Mouse (Mus musculus) adrenal gland, postnatal 10 days (tissue): Measurements from ENCODE around the gene St6galnac5. TPM values are rescaled to one million over a fixed set of nuclear protein-coding genes. Genes with fewer than 3 reads are reported as not detected.

ENCODE experiments used
- DNase-seq: peaks from one replicate; pipeline ENCODE4 v3.0.0; 2021; ENCODE audit warnings: mixed read lengths
- total RNA-seq, 2 experiments: library from RNA; stranded (reverse); gene quantifications; 2 replicates each; pipeline ENCODE4 v1.2.3; 2021

Gene St6galnac5
- total RNA-seq, 2 experiments from 2014 or later: 1.5 to 3.7 TPM

GRCm38 (mm10) chr3:152950299-152950698 lies 31.7 kb downstream of the St6galnac5 start:
- DNase-seq: no peak

GRCm38 (mm10) chr3:152949233-152949777 lies 32.7 kb downstream of the St6galnac5 start:
- DNase-seq: no peak

DNA sequence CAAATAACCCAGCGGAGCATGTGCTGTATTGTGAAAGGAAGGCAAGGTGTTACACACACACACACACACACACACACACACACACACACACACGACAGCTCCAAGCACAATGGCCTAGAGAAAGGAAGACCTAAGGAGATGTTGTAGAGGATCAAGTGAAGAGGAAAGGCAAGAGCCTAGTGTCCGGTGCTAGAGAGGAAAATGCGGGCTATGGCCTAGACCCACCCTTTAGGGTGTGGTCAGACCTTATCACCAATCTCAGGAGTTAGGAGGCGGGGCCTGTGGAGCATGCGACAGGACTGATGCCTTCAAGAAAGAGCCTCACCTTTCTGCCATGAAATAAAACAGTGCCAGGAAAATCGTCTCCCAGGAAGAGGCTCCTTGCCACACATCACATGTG lies 33.5 kb downstream of the St6galnac5 start:
- no peak for DNase-seq

DNA sequence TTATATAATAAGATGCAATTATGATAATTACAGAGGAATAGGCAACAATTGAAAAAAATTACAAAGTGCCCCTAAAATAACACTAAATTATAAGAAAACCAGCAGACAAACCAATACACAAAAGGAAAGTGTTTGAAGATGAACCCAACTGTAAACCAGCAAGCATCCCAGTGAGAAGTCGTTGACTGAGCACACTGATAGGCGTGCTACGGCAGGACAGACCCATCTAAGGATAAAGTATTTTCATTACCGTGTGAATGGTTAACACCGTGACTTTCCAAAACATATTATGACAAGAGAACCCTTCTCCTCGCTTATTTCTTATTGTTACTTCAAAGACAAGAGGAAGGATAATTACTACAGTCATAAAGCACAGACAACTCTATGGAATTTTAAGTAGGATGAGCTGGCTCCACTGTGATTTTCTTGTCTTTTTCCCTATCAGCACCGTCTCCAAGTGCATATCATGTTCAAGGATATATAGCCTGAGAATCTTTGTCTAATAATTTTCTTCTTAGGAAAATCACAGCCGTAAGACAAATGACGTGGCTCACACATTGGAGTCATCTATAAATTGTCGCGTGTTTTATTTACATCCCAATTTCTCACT lies 34.9 kb downstream of the St6galnac5 start:
- no peak for DNase-seq

GRCm38 (mm10) chr3:152944766-152945165 lies 37.3 kb downstream of the St6galnac5 start:
- no peak for DNase-seq

DNA sequence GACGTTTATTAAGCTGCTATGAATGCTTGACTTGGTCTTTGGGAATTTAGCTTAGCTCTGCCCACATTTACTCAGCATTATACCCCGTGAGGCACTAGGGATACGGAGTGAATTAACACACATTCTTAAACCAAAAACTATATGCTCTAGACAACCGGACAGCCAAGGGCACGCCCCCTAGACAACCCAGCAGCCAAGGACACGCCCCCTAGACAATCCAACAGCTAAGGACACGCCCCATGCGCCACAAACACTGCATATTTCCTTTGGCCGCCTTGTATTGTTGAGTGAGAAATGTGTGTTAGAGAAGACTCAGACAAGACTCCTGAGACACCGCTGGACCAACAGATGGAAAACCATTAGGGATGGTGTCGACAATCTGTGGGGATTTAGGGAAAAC lies 39.1 kb downstream of the St6galnac5 start:
- DNase-seq: no peak

DNA sequence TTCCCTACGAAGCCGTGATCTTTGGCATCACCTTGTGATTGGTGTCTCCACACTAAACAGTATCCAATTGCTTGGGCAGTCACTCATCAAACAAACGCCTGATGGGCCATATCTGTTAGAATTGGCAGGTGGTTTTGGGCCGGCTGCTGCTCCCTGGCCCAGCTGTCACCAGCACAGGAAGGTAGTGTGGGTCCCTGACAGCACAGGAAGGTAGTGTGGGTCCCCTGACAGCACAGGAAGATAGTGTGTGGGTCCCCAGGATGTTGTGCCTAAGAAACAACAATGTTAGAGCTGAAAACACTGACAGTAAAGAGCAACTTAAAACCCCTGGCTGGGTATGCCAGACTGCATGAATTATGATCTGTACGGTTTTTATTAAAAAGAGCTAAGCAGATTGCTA lies 40.4 kb downstream of the St6galnac5 start:
- no peak for DNase-seq

- DNase-seq: no peak
Measured at GRCm38 (mm10) chr3:152936313-152936712, 45.7 kb downstream of the St6galnac5 start.

DNA sequence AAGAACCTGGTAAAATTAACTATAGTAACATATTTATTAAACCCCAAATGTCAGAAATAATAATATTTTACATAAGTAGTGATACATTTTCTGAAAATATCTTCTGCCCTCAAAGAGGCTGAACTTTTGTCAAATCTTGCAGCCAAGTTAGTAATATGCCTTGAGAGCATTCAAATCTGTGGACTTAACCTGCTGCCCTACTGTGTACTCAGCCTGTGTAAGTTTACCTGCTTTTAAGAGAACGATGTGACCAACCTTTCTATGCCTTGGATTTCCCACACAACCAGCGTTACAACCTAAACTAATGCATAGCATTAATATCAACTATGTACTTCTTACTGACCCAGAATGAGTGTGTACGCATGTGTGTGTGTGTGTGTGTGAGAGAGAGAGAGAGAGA lies 48.3 kb downstream of the St6galnac5 start:
- DNase-seq: no peak

DNA sequence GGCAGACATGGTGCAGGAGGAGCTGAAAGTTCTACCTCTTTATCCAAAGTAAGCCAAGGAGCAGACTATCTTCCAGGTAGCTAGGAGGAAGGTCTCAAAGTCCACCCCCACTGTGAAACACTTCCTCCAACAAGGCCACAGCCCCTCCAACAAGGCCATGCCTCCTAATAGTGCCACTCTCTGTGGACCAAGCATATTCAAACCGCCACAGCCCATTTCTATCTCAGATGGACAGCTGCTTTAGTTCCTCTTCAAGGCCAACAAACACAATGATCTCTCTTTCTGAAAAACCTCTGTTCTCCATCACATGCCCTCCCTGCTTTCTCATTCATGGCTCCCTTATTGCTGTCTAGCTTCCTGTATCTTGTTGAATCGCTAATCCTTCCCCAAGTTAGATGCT lies 49.5 kb downstream of the St6galnac5 start:
- DNase-seq: no peak

DNA sequence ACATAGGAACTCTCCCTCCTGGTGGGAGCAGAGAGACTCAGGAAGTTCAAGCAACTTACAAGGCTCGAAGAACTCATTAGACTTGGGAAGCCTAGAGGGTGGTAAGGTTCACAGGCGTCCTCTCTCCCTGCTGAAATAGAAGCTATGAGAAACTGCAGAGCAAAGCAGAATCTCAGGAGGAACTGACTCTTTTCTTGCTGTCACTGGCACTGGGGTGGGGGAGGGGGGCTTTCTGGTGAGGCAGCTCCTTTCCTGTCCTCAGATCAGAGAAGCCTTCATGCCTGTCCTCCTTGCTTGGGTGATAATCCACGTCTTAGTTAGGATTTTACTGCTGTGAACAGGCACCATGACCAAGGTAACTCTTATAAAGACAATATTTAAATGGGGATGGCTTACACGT lies 50.0 kb downstream of the St6galnac5 start:
- no peak for DNase-seq

DNA sequence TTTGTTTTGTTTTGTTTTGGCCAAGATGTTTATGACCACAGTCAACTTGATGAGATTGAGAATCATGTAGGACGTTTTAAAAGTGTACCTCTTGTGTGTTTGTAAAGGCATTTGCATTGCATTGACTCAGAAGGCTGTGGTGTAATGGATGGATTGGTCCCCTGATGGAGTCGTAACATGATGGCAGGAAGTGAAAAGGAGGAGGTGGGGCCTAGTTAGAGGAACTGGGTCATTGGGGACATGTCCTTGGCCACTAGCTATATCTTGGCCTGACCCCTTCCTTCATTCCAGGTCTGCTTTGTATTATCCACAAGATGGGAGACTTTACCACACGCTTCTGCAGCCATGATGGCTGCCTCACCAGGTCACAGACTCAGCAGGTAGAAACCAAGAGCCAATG lies 50.7 kb downstream of the St6galnac5 start:
- DNase-seq: no peak

DNA sequence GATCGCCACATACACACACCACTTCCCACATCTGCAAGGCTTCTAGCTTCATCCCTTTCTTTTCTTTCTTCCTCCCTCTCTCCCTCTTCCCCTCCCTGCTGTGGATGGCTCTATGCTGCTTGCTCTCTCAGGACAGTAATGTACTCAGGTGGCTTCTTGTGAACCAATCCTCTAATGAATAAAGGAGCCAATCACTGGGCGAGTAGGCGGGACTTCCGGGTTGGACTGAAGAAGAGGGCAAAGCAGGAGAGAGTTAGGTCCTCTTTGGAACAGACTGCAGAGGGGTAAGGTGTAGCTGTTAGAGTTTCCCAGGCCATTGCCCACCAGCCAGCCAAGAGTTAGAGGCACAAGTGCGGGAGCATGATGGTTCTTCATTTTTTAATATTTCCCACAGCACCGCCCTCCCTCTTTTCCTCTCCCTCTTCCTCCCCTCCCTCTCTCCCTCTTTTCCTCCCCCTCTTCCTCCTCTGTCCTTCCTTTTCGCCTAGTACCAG lies 52.2 kb downstream of the St6galnac5 start:
- DNase-seq: no peak

DNA sequence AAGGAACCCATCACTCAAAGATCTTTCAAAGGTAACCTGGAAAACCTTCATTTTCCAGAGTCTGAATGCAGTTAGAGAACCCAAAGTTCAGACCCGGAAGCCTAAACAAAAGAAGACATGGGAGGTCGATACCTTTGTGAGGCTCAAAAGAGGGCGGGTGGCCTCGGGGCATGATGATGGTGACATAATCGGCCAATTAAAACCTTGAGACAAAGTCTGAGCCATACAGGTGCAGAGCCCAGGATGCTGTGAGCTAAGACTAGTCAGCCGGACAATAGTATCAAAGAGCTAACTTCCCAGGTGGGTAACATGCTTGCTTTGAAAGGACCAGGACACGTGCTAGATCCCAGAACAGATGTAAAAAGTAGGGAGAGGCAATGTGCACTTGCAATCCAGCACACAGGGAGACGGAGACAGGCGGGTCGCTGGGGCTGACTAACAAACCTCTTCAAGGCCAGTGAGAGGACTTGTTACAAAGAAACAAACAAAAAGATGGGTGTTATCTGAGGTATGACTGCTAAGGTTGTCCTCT lies 52.7 kb downstream of the St6galnac5 start:
- DNase-seq: no peak

- DNase-seq: no peak
Measured at GRCm38 (mm10) chr3:152928287-152928975, 53.6 kb downstream of the St6galnac5 start.

DNA sequence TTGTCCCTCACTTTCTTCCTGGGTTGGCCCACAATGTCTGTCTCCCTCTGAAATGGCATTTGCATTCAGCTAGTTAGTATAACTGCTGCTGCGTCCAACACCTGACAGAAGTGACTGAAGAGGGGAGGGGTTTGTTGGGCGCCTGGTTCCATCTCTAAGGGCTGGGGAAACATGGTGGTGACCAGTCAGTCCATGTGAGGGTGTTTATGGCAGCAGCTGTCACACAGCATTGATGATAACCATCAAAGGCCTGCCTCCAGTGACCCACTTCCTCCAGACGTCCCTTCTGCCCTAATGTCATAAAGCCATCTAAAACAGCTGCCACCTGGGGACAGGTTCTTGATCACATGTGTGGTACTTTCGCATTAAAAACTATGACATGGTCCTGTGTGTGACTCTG lies 55.9 kb downstream of the St6galnac5 start:
- DNase-seq: no peak

DNA sequence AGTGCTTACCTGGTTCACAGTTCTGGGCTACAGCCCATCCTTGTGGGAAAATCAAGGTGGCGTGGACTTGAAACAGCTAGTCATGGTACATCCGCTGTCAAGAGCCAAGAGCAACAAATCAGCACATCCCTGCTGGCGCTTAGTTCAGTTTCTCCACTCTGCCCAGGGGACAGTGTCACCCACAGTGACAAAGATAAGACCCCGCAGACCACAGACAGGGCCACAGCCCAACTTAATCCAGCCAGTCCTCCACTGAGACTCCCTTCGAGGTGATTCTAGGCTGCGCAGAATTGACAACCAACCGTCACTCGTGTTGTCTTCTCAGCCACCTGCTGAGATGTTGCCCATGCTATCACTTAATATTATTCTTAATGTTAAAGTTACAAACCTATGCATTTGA lies 56.7 kb downstream of the St6galnac5 start:
- DNase-seq: no peak

GRCm38 (mm10) chr3:152923530-152923929 lies 58.5 kb downstream of the St6galnac5 start:
- no peak for DNase-seq

- no peak for DNase-seq
Measured at GRCm38 (mm10) chr3:152920365-152920764, 61.7 kb downstream of the St6galnac5 start.

DNA sequence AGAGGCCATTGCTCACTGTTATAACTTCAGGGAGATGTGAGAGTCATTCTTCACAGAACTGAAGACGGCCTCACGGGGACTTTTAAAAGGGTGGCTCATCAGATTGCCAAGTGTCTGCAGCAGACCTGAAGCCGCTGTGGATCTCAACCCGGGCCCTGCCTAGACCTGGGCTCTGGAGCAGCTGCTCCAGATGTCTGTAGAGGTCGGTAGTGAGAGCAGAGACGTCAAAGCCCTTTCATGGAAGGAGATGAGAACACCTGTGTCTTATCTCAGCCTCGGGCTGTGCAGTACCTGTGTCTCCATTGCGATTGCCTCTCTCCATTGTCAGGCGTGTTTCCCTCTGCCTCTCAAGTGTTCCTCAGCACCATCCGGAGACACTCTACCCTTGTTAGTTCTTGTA lies 62.9 kb downstream of the St6galnac5 start:
- no peak for DNase-seq

DNA sequence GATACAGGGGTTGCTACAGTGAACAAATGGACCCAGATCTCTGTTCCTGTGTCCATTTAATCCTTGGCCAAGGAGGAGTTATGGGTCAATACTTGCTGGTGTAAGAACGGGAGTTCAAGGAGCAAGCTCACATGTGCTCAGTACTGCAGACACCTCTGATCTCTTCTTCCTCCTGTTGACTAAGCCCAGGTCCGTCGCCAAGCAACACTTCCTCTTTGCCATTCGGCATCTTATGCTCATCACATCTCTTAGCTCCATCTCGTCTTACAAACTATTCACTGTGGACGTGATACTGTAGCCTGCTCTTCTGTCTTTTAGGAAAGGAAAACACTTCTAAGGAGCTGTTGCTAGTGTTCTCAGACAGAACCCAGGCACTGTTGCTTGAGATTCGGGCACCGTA lies 64.5 kb downstream of the St6galnac5 start:
- no peak for DNase-seq

DNA sequence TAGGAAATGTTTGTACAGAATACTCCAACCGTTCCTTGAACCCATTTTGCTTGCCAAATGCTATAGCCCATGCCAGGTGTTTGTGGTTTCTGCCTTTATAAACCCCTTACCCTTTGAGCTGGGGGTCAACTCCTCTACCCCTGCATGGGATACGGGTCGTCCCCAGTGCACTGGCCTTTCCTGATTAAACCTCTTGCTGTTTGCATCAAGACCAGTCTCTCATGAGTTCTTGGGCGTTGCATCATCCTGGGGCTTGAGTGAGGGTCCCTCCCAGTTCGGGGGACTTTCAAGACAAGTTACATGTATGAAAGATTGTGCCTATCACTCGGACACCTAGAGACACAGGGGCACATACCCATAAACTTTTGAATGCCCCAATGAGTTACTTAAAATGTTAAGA lies 67.7 kb downstream of the St6galnac5 start:
- no peak for DNase-seq

- no peak for DNase-seq
Measured at GRCm38 (mm10) chr3:152913625-152914024, 68.4 kb downstream of the St6galnac5 start.

DNA sequence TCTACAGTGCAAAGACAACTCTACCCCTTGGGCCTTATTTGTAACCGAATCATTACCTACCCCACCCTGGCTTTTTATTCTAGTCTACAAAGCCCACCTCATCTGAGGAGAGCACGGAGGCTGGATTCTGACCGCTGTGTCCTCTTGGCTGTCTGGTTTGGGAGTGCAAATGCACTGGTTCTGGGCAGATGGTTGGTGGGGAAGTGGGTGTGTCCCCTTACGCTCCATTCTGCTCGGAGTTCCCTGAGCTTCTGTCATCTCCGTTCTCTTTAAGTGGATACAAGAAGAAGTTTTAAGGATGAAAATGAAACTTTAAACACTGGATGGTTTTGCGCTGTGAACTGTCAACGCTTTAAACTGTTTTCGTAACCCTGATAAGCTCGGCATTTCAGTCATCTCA lies 68.9 kb downstream of the St6galnac5 start:
- no peak for DNase-seq
